Mouse (Mus musculus) lung, postnatal 14 days (tissue): ENCODE measurements around the gene Tbc1d8.

Experiments
- DNase-seq: peaks from one replicate; pipeline ENCODE4 v3.0.0; 2021

Gene Tbc1d8

DNA sequence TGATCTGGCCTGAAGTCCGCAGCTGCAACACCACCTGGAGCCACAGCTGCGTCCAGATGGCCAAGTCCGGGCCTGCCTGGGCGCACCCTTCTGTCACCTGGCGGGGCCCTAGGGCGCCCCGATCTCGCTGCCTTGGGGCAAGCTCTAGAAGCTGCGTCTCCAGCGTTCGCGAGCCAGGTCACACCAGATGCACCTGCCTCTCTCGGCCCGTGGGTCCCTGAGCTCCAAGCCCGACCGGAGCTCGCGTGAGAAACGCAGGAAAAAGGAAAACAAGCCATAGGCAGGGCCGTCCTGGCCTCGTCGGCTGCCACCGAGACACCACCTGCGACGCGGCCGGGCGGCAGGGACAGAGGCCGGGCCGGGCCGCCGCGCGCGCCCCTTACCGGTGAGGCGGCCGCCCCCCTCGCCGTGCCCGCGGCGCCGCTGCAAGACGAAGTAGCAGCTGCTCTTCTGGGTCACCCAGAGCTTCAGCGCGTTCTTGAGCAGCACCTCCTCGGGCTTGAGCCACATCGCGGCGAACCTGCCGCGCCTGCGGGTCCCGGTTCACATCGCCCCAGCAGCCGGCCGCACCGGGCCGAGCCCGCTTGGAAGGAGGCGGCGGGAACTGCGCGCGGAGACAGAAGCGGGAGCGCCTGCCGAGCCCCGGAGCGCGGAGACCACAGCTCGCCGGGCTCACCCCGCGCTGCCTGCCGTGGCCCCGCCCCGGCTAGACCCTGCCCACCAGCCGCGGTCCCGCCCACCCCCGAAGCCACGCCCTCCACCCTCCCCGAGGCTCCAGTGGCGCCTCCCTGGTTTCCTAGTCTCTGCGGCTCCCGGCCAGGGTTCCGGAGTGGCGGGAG is at the start of gene Tbc1d8:
TSS of gene Tbc1d8 (minus strand) at position 699 of the 839 bp plus-strand sequence.
- DNase-seq, result peak; percentile 92

DNA sequence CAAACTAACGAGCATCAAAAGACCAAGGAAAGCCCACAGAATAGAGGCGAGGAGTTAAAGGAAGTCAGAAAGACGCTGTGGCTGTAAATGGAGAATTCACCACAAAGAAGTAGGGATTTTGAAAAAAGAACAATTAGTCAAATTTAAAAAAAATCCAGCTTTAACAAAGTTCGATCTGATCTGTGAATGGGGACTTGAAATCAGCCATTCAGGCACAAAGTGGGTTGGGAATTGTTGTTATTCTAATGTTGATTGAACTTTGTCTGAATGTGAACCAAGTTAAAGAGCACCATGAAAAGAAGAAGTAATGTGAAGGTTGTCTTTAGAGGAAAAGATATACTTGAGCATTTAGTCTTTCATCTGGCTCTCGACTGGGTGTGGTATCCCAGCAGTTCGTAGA is 49.8 kb upstream of the Tbc1d8 start:
- DNase-seq, result no peak

DNA sequence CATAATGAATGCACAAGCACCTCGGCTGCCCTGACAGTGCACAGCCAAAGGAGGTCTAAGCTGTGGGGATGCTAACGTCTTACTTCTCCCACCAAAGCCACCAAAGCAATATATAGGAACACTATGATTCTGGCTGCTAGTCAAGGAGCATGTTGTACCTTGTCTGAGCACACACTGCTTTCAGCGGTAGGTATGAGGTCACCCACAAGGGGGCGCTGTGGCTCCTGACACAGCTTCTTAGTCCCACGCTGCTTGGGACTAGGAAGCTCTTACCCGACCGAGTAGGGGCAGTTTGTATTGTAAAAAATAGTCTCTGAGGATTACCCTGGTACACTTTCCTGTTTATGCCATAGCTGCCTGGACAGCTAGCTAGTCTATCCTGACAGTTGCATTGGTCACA is 48.9 kb upstream of the Tbc1d8 start:
- DNase-seq, result peak; percentile 86

DNA sequence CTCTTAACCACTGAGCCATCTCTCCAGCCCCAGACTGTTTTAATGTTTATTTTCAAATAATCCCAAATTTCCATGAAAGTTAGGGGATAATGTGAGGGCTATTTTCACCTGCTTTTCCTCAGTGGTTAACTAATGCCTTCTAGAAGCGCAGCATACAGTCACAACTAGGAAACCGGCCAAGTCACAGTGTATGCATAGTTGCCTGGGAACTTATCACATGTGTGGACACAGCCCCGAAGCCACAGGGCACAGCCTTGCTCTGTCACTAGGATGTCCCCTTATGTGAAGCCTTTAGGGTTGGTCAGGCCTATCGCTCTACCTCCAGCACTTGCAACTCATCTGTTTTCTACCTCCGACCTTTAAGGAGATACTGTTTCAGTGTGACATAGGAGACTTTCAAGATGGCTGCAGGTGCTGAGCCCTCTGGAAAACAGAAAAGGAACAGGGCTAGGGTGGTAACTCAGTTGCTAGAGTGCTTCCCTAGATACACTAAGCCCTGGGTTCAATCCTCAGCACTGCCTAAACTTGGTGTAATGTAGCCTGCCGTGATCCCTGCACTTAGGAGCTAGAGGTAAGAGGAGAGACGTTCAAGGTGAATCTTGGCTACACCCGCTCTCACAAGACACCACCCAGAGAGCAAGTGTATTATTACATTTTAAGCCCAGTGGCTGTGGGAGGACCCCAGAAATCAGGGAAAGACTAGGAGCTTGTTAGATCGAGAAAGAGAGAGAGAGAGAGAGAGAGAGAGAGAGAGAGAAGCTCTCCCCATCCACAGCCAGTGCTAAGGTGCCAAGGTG is 48.0 kb upstream of the Tbc1d8 start:
- DNase-seq, result peak; percentile 37

DNA sequence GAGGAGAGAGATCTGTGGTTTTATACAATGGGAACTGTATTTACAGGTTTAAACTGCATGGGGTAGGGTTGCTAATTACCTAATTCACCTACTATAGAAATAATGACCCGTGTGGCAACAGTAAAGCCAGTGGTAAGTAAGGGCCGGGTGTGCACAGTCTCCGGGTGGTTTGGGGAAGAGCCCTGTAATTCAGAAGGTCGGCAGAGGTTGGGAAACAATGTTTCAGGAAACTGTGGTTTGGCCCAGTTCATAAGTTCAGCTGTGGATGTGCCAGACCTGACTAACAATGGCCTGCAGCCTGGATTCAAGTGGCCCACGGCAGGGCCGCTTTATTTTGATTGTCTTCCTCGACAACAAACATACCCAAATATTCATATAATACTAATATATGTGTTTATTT is 47.2 kb upstream of the Tbc1d8 start:
- no peak for DNase-seq

DNA sequence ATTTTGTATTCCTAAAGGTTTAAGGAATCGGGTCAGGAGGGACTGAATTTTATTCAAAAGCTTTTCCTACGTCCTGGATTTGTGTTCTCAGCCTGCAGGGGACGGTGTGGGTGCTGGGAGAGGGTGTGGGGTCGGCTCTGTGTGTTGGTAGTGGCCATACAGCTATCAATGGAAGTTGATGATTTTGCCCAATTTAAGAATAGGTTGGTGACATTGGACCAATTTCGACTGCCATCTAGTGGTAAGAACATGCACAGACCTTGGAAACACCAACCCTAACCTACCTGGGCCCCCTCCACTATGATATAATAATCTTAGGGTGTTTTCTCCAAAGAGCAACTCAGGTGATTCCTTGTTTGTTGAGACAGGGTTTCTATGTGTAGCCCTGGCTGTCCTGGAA is 44.0 kb upstream of the Tbc1d8 start:
- peak; percentile 40 for DNase-seq

DNA sequence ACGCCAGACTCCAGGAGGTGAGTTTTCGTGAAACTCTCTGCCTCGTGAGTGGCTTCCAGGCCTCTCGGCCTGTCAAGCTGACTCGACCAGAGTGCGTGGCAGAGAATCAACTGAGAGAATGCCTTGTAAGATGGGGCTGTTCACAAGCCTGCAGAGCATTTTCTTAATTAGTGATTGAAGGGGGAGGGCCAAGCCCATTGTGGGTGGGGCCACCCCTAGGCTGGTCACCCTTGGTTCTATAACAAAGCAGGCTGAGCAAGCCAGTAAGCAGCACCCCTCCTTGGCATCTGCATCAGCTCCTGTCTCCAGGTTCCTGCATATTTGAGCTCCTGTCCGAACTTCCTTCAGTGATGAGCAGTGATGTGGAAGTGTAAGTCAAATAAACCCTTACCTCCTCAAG is 42.8 kb upstream of the Tbc1d8 start:
- DNase-seq, result no peak

DNA sequence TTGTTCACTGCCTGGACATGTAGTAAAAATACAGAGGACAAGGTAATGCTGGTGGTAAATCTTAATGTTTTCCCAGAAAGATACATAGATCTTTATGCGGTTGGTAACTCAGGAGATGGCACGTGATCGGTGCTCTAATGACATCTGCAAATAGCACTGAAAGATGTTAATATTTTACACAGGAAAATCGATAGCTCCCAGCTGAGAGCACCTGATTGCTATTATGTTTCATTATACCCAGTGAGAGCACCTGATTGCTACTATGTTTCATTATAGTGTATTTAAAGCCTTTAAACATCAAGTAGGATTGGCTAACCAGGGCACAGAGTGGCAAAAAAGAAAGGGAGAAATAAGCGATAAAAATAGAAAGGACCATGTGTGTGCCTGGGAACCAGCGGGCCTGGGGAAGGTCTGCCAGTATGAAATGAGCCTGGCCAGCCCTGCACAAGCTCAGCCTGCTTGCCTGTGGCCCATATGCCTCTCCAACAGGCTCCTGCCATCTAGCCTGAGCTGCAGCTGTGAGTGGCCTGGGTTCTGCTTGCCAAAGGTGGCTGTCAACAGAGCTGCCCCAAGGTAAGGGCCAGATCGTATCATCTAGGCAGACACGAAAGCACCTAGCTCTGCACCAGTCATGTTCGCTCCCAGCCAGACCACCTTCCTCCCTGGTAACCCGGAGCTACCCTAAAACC is 36.9 kb upstream of the Tbc1d8 start:
- DNase-seq, result no peak

DNA sequence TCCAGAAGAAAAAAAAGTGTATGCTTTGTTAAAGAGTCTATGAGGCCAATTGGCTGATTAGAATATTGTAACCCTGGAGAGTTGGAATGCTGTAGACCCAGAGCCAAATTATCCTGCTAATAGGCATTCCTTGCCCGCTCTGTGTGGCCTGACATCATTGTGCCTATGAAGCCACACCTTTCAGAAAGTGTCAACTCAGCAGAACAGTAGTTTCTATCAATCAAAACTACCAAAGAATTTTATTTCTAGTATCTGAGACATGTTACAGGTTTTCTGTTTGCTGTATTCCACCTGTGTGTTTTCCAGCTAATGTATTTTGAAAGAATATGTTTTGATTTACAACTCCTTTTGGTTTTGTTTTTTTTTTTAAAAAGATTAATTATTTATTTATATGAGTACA is 33.6 kb upstream of the Tbc1d8 start:
- DNase-seq, result no peak

DNA sequence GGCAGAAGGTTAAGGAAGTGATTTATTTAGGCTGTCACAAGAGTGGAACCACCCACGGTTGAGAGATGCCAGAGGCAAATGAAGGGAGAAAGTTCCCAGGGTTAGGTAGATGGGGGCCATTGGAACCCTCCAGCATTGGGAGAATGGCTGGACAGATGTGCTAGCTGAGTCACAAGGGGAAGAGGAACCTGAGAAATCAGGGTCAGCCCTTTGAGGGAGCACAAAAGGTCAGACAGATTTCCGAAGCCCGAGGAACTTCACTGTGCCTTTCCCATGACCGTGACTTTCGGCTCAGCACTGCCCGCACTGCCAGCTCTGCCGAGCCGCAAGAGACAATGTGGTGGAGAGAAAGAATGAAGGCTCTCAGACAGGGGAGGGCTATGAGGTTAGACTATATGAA is 33.2 kb upstream of the Tbc1d8 start:
- no peak for DNase-seq

DNA sequence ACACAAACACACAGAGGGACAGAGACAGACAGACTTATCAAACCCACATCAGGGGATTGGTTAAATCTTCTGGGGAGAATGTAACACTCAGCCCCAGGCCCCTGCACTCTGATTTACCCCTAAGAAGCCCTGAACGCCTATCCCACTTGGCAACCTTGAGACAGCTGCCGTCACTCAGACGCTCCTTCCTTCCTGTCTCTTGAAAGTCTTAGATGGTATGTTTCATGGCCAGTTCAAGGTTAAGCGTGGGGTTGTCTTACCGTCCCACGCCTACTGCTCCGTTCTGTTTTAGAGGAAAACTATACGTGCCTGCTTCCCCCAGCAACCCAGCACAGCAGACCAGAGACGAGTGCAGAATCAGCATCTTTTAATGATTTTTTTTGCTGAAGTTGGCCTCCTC is 27.0 kb upstream of the Tbc1d8 start:
- no peak for DNase-seq

DNA sequence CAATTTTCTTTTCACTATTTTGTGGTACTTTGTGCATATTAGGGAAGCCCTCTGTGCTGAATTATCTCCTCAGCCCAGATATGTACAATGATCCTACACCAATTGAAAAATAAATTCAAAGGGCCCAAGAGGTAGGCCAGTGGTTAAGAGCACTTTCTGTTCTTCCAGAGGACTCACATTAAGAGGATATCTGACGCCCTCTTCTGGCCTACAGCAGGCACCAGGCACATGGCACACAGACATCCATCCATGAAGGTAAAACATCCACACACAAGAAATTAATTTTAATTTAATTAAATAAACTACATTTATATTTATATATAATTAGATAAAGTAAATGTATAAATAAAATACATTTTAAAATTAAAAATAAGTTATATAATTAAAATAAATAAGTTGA is 25.7 kb upstream of the Tbc1d8 start:
- peak; percentile 41 for DNase-seq

DNA sequence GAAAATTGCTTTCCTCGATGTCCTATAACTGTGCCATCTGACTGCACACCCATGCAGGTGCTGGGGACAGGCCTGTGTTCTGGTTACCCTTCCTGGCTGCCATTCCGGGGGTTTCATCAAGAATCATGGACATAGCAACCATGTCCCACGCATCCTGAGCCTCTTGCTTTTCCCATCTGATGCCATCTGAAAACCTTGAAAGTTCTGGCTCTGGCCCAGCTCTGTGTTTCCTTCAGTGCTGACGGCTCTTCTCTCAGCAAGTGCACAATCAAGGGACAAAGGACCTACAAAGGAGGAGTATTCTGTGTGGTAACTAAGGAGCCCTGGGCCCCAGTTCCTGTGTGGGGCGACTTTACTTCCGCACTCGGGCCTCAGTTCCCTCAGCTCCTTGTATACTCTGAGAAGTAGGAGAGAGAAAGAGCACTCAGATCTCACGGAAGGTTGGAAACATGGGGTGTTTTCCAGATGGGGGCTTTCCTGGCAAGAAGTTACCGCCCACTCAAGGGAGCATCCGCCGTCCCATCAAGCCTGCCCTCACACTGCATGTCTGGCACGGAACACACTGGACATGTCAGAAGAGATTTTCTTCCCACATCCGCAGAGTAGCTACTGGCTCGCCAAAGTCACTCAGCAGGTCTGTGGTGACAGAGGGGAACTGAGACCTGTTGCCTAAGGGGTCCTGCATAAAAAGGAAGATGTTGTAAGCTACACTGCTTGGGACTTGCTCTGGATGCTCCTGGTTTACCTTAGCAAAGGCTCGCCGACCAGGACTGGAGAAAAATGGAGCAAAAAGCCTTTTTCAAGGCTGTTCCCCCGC is 24.5 kb upstream of the Tbc1d8 start:
- DNase-seq, result no peak

DNA sequence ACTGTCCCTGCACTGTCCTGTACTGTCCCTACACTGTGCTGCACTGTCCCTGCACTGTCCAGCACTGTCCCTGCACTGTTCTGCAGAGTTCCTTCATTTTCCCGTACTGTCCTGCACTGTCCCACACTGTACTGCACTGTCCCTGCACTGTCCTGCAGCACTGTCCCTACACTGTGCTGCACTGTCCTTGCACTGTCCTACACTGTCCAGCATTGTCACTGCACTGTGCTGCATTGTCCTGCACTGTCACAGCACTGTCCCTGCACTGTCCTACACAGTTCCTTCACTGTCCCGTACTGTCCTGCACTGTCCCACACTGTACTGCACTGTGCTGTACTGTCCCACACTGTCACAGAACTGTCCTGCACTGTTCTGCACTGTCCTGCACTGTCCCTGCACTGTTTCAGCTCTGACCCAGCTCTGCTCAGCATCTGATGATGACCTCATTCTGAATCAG is 21.0 kb upstream of the Tbc1d8 start:
- DNase-seq, result no peak

DNA sequence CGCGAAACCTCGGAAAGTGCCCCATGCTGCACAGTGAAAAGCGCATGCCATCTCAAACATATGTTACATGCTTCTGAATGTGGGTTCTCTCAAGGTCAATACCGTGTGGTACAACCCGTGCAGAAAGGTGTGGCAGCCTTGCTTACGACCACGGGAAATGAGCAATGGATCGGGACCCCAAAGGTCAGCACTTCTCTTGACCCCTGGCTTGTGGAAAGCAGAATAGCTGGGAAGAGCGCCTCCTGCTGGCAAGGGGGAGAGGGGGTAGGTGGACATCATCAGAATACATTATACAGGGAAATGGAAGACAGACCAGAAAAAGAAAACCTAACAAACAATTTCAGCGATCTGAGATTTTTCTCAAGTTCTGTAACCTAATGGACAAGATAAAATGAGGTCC is 19.2 kb upstream of the Tbc1d8 start:
- DNase-seq, result no peak

DNA sequence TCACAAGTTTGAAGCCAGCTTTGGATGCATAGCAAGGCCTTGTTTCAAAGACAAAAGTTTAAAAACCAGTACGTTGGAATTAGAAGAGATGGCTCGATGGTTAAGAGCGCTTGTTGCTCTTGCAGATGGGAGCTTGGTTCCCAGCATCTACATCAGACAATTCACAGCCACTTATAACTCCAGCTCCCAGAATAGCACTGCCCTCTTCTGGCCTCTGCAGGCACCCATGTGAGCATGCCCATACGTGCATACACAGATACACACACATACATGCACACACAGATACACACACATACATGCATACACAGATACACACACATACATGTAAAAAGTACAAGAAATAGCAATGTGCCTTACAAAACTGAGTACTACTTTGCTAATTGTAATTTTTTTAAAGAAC is 18.4 kb upstream of the Tbc1d8 start:
- DNase-seq, result no peak

DNA sequence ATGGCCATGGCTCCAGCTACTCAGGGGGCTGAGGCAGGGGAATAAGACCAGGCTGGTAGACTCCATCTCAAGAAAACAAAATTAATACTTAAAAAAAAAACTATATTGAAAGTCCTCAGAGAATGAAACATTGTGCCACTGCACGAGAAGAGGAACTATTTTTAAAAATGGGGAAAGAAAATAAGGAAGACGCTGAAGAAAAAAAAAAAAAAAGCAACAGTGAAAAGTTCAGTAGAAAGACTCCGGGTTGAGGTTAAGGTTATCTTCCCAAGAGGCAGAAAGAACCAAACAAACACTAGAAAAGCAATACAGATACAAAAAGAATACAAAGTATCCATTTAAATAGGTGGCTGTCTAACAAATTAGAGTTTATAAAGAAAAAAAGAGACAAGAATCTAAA is 15.1 kb upstream of the Tbc1d8 start:
- DNase-seq, result no peak

DNA sequence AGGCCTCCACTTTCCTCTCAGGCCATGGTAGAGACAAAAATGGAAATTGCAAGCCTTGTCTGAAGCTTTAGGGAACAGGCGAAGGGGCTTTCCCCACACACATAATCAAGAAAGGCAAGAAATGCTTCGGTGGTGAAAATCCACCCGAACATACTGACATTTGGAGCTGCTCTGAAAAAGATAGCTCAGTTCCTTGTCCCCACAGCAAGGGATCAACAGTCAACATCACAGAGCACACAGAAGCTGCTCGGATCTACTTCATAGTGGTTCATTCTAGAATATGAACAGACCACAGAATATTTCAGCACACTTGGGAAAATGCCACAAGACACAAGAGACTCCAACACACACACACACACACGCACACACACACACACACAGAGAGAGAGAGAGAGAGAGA is 14.6 kb upstream of the Tbc1d8 start:
- DNase-seq, result no peak

DNA sequence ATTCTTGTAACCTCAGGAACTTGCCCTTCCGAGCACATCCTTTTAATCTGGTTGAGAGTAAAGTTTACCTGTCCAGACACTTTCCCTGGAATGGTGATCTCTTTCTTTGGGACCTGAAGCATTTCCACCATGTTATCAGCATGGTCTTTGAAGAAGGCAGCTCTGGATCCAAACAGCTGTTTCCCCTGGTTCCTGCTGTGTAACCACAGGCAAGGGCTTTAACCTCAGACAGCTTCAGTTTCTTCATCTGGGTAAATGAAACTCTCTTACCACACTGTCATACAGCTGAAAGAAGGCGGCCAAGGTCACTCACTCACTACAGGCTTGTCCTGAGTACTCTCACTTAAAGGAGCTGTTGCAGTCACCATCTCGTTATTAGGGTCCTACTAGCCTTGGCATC is 8.8 kb upstream of the Tbc1d8 start:
- no peak for DNase-seq

DNA sequence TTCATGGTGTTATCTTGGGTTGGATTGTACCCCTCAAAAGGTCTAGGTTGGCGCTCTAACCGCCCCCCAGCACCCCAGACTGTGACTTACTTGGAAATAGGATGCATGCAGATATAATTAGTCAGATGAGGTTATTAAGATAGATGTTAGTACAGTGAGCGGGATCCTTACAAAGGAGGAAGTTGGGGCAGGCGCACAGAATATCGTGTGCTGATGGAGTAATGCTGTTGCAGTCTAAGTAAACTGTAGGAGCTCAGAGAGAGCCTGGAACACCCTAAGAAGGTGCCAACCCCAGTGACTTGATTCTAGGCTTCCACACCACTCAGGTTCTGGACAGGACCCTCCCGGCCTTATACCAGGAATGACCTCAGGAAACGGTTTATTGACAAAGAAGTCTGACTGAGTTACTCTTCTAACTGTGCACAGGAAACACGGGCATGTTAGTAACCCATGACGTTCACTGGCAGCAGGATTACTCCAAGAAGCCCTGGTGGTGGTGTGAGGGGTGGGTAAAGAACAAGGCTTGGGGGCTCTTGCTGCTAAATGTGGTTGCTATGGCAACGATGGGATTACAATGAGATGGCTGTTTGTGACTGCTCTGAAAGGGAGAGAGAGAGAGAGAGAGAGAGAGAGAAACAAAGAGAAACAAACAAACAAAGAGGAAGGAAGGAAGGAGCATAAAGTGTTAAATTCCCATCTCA is 3.7 kb upstream of the Tbc1d8 start:
- no peak for DNase-seq

DNA sequence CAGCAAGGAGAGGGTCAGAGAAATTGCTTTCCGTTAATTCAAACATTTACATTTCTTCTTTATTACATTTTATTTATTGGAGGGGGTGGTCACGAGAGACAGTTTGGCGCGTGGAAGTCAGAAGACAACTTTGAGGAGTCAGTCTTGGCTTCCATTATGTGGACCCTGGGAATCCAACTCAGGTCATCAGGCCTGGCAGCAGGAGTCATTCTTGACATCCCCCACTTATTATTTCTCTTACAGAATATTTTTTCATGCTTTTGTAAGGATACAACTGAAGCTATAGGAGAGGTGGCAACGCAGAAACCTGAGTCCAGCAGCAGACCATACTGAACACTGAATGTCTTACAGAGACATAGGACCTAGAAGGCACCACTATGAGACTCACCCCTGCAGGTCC is 699 bp upstream of the Tbc1d8 start:
- DNase-seq, result no peak

DNA sequence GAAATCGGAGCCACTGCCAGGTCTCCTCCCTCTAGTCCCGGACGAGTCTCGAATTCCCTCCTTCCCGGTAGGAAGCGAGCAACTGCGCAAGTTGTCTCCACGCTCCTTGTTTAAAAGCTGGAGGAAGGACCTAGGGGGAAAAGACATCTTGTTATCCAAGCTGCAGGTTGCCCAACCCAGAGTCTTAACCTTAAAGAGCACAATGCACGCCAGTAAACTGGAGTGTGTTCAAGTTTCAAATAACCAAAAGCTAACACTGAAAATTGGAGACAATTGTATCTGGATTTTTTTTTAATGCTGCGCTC is 293 bp upstream of the Tbc1d8 start:
- no peak for DNase-seq
